Mouse (Mus musculus) gastrocnemius, postnatal 10 days (tissue): ENCODE data around the gene Mup19. TPM values are rescaled to one million over a fixed set of nuclear protein-coding genes. Genes with fewer than 3 reads are reported as not detected.
"Not testable (repeated sequence)": the region's sequence is repeated elsewhere in the genome, so short reads cannot be mapped to it uniquely, and the experiment has no call there.

ENCODE experiments used
- DNase-seq: peaks from one replicate; pipeline ENCODE4 v3.0.0; 2021; ENCODE audit warnings: mixed read lengths
- long read RNA-seq, 2 experiments: library from polyadenylated mRNA; stranded (forward); transcript quantifications; one replicate each; pipeline ENCODE4 v2.0.0; 2021
- total RNA-seq, 2 experiments: library from RNA; stranded (reverse); gene quantifications; 2 replicates each; pipeline ENCODE4 v1.2.3; 2021

The Mup19 gene
- not detected for total RNA-seq
- long read RNA-seq, experiment 1 = 0 reads
- long read RNA-seq, experiment 2 = 0 reads

GRCm38 (mm10) chr4:61782169-61782568 lies at the start of gene Mup19:
Mup19 (minus strand) TSS chr4:61782269.
- not testable (repeated sequence) for DNase-seq

GRCm38 (mm10) chr4:61829211-61829610 lies 47.1 kb upstream of the Mup19 start:
- DNase-seq = no peak

- DNase-seq = no peak
Observed at GRCm38 (mm10) chr4:61823185-61823584, 41.1 kb upstream of the Mup19 start.

- DNase-seq = not testable (repeated sequence)
Observed at GRCm38 (mm10) chr4:61822541-61822940, 40.5 kb upstream of the Mup19 start.

GRCm38 (mm10) chr4:61815602-61816001 lies 33.5 kb upstream of the Mup19 start:
- DNase-seq = no peak

GRCm38 (mm10) chr4:61813435-61813834 lies 31.4 kb upstream of the Mup19 start:
- DNase-seq = no peak

GRCm38 (mm10) chr4:61811193-61811592 lies 29.1 kb upstream of the Mup19 start:
- DNase-seq = not testable (repeated sequence)

GRCm38 (mm10) chr4:61808926-61809325 lies 26.9 kb upstream of the Mup19 start:
- not testable (repeated sequence) for DNase-seq

- not testable (repeated sequence) for DNase-seq
Observed at GRCm38 (mm10) chr4:61789699-61790098, 7.6 kb upstream of the Mup19 start.

- not testable (repeated sequence) for DNase-seq
Observed at GRCm38 (mm10) chr4:61784231-61784630, 2.2 kb upstream of the Mup19 start.

Other genes with a start within 250 kb of the Mup19 start
- not detected for gene Mup17, start 186.4 kb downstream of the Mup19 start, total RNA-seq
- gene Mup18, start 108.1 kb downstream of the Mup19 start, total RNA-seq = not detected
- not detected for gene Mup5, start 53.0 kb upstream of the Mup19 start, total RNA-seq